In genomic region chr1:104652405-104652804, GRCm38 (mm10) we compare ENCODE assay signal across 18 mouse cellular contexts.
DNase-seq lines count a peak whose midpoint lies in the region; ATAC-seq and TF ChIP-seq lines count a peak whose summit lies in the region.
"Had no signal": no experiment of that assay in that cellular context is flagged by ENCODE, and none has a peak within 500 bp of the region (broad histone marks: within the 10 kb centered on the region; RNA-seq: fewer than 3 reads in every experiment).

No protein-coding gene starts in this region.

- no peaks in the 10 kb centered on the region for H3K9me3 ChIP-seq in forebrain, embryonic 10.5 days
- no peaks in the 10 kb centered on the region for H3K9me3 ChIP-seq in forebrain, embryonic 11.5 days (ENCODE audit: control insufficient read depth, low read length)
- H3K9me3 ChIP-seq in limb, embryonic 14.5 days (ENCODE audit: control insufficient read depth, low read length) = no peaks in the 10 kb centered on the region
- H3K9me3 ChIP-seq in limb, embryonic 10.5 days (replicated peaks) = no peaks in the 10 kb centered on the region
- no peaks in the 10 kb centered on the region for H3K9me3 ChIP-seq in hindbrain, embryonic 12.5 days (replicated peaks)
- H3K9me3 ChIP-seq: heart, embryonic 15.5 days; lung, embryonic 15.5 days had no signal

- H3K9ac ChIP-seq in forebrain, embryonic 11.5 days (ENCODE audit: low read length) = no peak overlapping the region
- H3K9ac ChIP-seq in limb, embryonic 14.5 days (ENCODE audit: low read depth, low read length, severe bottlenecking) = no peak overlapping the region
- no peak overlapping the region for H3K9ac ChIP-seq in hindbrain, embryonic 12.5 days
- H3K9ac ChIP-seq: heart, embryonic 15.5 days; lung, embryonic 15.5 days had no signal

- DNase-seq in forebrain, embryonic 10.5 days (ENCODE audit: extremely low spot score, low spot score) = no peak
- DNase-seq in forebrain, embryonic 11.5 days (ENCODE audit: low spot score) = no peak
- peak; percentile 15 for DNase-seq in limb, embryonic 14.5 days (ENCODE audit: low spot score)
- no peak for DNase-seq in limb, embryonic 10.5 days (ENCODE audit: low spot score)
- peak; percentile 73 for DNase-seq in brain, embryonic 14.5 days (ENCODE audit: low read depth)
- no peak for DNase-seq in adrenal gland, adult 18-20 months (ENCODE audit: low spot score in 2 of 2)
- no peak for DNase-seq in lung, postnatal 10 days
- DNase-seq: B cell, adult 2 months; heart, adult 11 months; kidney, adult 8-10 months; kidney, postnatal 4 days; thymus, adult 18-20 months had no signal

- ATAC-seq in forebrain, embryonic 11.5 days (replicated peaks; ENCODE audit: low FRiP score) = no peak
- no peak for ATAC-seq in limb, embryonic 14.5 days (ENCODE audit: low FRiP score, low read depth)
- 0 out of 2 replicates have a peak, but pooled peaks have one; percentile 22 for ATAC-seq in hindbrain, embryonic 12.5 days (ENCODE audit: low FRiP score)

- no peak overlapping the region for H3K4me2 ChIP-seq in forebrain, embryonic 11.5 days (ENCODE audit: low read depth, low read length, severe bottlenecking)
- no peak overlapping the region for H3K4me2 ChIP-seq in limb, embryonic 14.5 days (replicated peaks; ENCODE audit: low read depth, low read length, severe bottlenecking)
- H3K4me2 ChIP-seq in hindbrain, embryonic 12.5 days (replicated peaks) = no peak overlapping the region
- H3K4me2 ChIP-seq: heart, embryonic 15.5 days; liver, embryonic 11.5 days; lung, embryonic 15.5 days had no signal

- 61% methylated on average over 1 of the region's 1 CpGs for WGBS in forebrain, embryonic 10.5 days
- WGBS in forebrain, embryonic 11.5 days = 31% methylated on average over 1 of the region's 1 CpGs
- WGBS in limb, embryonic 14.5 days = 76% methylated on average over 1 of the region's 1 CpGs
- WGBS in limb, embryonic 10.5 days = 70% methylated on average over 1 of the region's 1 CpGs
- 40% methylated on average over 1 of the region's 1 CpGs for WGBS in hindbrain, embryonic 12.5 days

- no peak for TF ChIP-seq POLR2A in limb, embryonic 14.5 days (IDR thresholded peaks at IDR 0.05; ENCODE audit: borderline replicate concordance, extremely low read depth, insufficient read depth, insufficient read length)
- no peak for TF ChIP-seq POLR2A in brain, embryonic 14.5 days (IDR thresholded peaks at IDR 0.05; ENCODE audit: borderline replicate concordance, extremely low read depth, insufficient read depth, insufficient read length, poor library complexity, severe bottlenecking)

- H3K4me1 ChIP-seq in forebrain, embryonic 10.5 days = peaks cover 12% of the 10 kb centered on the region; the same call in 1 of the 2 replicates
- no peaks in the 10 kb centered on the region for H3K4me1 ChIP-seq in forebrain, embryonic 11.5 days (replicated peaks; ENCODE audit: control insufficient read depth, insufficient read depth, low read length)
- no peaks in the 10 kb centered on the region for H3K4me1 ChIP-seq in limb, embryonic 14.5 days (ENCODE audit: control insufficient read depth, insufficient read depth, low read length)
- H3K4me1 ChIP-seq in limb, embryonic 10.5 days = no peaks in the 10 kb centered on the region
- no peaks in the 10 kb centered on the region for H3K4me1 ChIP-seq in hindbrain, embryonic 12.5 days
- H3K4me1 ChIP-seq: heart, embryonic 15.5 days; lung, embryonic 15.5 days; megakaryocyte, embryonic 14.5 days had no signal

- peak overlapping the region; percentile 8; the same call in 1 of the 2 replicates for H3K27ac ChIP-seq in forebrain, embryonic 10.5 days
- H3K27ac ChIP-seq in forebrain, embryonic 11.5 days (ENCODE audit: low read depth, low read length) = no peak overlapping the region
- H3K27ac ChIP-seq in limb, embryonic 14.5 days (replicated peaks; ENCODE audit: low read depth, low read length) = no peak overlapping the region
- no peak overlapping the region for H3K27ac ChIP-seq in limb, embryonic 10.5 days
- H3K27ac ChIP-seq in hindbrain, embryonic 12.5 days = no peak overlapping the region
- H3K27ac ChIP-seq: heart, embryonic 15.5 days; lung, embryonic 15.5 days had no signal

- no peak overlapping the region for H3K4me3 ChIP-seq in forebrain, embryonic 10.5 days
- H3K4me3 ChIP-seq in forebrain, embryonic 11.5 days (ENCODE audit: low read depth, low read length) = no peak overlapping the region
- H3K4me3 ChIP-seq in limb, embryonic 14.5 days (replicated peaks; ENCODE audit: low read length) = no peak overlapping the region
- H3K4me3 ChIP-seq in limb, embryonic 10.5 days = no peak overlapping the region
- no peak overlapping the region for H3K4me3 ChIP-seq in hindbrain, embryonic 12.5 days
- H3K4me3 ChIP-seq: erythroblast, embryonic 14.5 days; heart, embryonic 15.5 days; lung, embryonic 15.5 days; megakaryocyte, embryonic 14.5 days had no signal

- no peak for TF ChIP-seq CTCF in brain, embryonic 14.5 days (IDR thresholded peaks at IDR 0.05; ENCODE audit: borderline replicate concordance, extremely low read depth, insufficient read depth, insufficient read length)

- no peaks in the 10 kb centered on the region for H3K36me3 ChIP-seq in forebrain, embryonic 10.5 days (replicated peaks)
- H3K36me3 ChIP-seq in forebrain, embryonic 11.5 days (ENCODE audit: control insufficient read depth, insufficient read depth, low read length) = no peaks in the 10 kb centered on the region
- no peaks in the 10 kb centered on the region for H3K36me3 ChIP-seq in limb, embryonic 14.5 days (ENCODE audit: control insufficient read depth, insufficient read depth, low read length)
- no peaks in the 10 kb centered on the region for H3K36me3 ChIP-seq in limb, embryonic 10.5 days
- no peaks in the 10 kb centered on the region for H3K36me3 ChIP-seq in hindbrain, embryonic 12.5 days
- H3K36me3 ChIP-seq: heart, embryonic 15.5 days; lung, embryonic 15.5 days had no signal

- H3K27me3 ChIP-seq in forebrain, embryonic 10.5 days (ENCODE audit: poor library complexity, severe bottlenecking) = no peaks in the 10 kb centered on the region
- no peaks in the 10 kb centered on the region for H3K27me3 ChIP-seq in forebrain, embryonic 11.5 days (ENCODE audit: control insufficient read depth, insufficient read depth, low read length)
- no peaks in the 10 kb centered on the region for H3K27me3 ChIP-seq in limb, embryonic 14.5 days (ENCODE audit: control insufficient read depth, insufficient read depth, low read length)
- H3K27me3 ChIP-seq in limb, embryonic 10.5 days (ENCODE audit: low read depth, poor library complexity, severe bottlenecking) = no peaks in the 10 kb centered on the region
- no peaks in the 10 kb centered on the region for H3K27me3 ChIP-seq in hindbrain, embryonic 12.5 days
- H3K27me3 ChIP-seq: heart, embryonic 15.5 days; lung, embryonic 15.5 days; megakaryocyte, embryonic 14.5 days had no signal

Comparison
In these comparisons a context has a peak if more than half of its experiments do, and no peak if none do; other contexts are left out.
1. DNase-seq: peak in limb, embryonic 14.5 days (single experiment) and brain, embryonic 14.5 days (single experiment); none in forebrain, embryonic 10.5 days (single experiment), forebrain, embryonic 11.5 days (single experiment), limb, embryonic 10.5 days (single experiment), adrenal gland, adult 18-20 months (0 of 2) and lung, postnatal 10 days (single experiment).